Mouse (Mus musculus): ENCODE measurements around the gene 2210016L21Rik.

The 2210016L21Rik gene

GRCm38 (mm10) chr5:114979250-114980121 lies 37.5 kb downstream of the 2210016L21Rik start:
- peak; percentile 68 for DNase-seq (ENCODE audit: low spot score)

- DNase-seq (ENCODE audit: low spot score): no peak
Observed at GRCm38 (mm10) chr5:114980122-114980748, 38.3 kb downstream of the 2210016L21Rik start.

- DNase-seq (ENCODE audit: low spot score): no peak
Observed at GRCm38 (mm10) chr5:114982001-114982400, 40.0 kb downstream of the 2210016L21Rik start.

- no peak for DNase-seq (ENCODE audit: low spot score)
Observed at GRCm38 (mm10) chr5:114985074-114985473, 43.1 kb downstream of the 2210016L21Rik start.

- DNase-seq (ENCODE audit: low spot score): no peak
Observed at GRCm38 (mm10) chr5:114996447-114996846, 54.5 kb downstream of the 2210016L21Rik start.

GRCm38 (mm10) chr5:114997327-114997726 lies 55.4 kb downstream of the 2210016L21Rik start:
- no peak for DNase-seq (ENCODE audit: low spot score)
